Mouse (Mus musculus) naive thymus-derived CD4-positive, alpha-beta T cell, adult 2 months (primary cell): ENCODE measurements around the gene Epor.

ENCODE experiments used
- DNase-seq: peaks from one replicate; pipeline ENCODE4 v3.0.0-alpha.2; 2011; ENCODE audit warnings: low read depth

The Epor gene

GRCm38 (mm10) chr9:21963417-21963816 lies at the start of gene Epor:
Gene Epor, minus strand, starts transcription at chr9:21963506.
- DNase-seq = no peak

GRCm38 (mm10) chr9:22012731-22013130 lies 49.4 kb upstream of the Epor start:
- DNase-seq = no peak

DNA sequence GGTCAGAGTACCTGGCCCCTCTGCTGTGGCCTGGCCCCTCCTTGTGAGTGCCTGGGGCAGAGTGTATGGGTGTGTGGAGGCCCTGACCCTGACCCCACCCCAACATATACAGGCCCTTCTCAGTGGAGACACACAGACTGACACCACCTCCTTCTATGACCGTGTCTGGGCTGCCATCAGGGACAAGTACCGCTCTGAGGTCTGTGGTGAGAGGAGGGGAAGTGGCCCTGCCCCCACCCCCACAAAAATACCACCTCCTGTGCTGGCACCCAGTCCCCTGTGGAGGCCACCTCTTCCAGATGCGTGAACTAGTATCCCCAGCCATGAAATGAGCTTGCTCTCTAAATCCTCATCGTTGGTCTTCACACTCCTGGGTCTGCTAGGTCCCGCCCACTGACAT lies 47.7 kb upstream of the Epor start:
- DNase-seq = no peak

- no peak for DNase-seq
Observed at GRCm38 (mm10) chr9:22004546-22004945, 41.2 kb upstream of the Epor start.

GRCm38 (mm10) chr9:22003163-22003554 lies 39.9 kb upstream of the Epor start:
- no peak for DNase-seq

- peak; percentile 100 for DNase-seq
Observed at GRCm38 (mm10) chr9:22002194-22003162, 39.2 kb upstream of the Epor start, which contains the start of the genes Ccdc151 and Prkcsh. Gene Ccdc151, minus strand, starts transcription at chr9:22002634. Gene Prkcsh, plus strand, starts transcription at chr9:22002806.

- no peak for DNase-seq
Observed at GRCm38 (mm10) chr9:22001633-22002032, 38.3 kb upstream of the Epor start.

DNA sequence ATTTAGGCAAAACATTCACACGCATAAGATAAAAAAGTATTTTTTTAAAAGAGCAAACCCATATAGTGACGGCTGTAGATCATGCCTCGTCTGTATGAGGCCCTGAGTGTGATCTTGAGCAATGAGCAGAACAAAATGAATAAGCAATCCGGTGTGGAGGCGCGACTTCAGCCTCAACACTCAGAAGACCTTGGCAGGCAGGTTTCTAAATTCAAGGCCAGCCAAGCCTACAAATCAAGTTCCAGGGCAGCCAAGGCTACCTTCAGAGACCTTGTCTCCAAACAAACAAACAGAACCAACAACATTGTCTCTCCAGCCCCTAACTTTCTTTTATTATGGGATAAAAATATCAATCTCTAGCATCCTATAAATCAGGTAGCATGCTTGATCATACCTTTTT lies 37.0 kb upstream of the Epor start:
- no peak for DNase-seq

- no peak for DNase-seq
Observed at GRCm38 (mm10) chr9:21996178-21996867, 33.0 kb upstream of the Epor start.

GRCm38 (mm10) chr9:21992227-21992626 lies 28.9 kb upstream of the Epor start:
- no peak for DNase-seq

DNA sequence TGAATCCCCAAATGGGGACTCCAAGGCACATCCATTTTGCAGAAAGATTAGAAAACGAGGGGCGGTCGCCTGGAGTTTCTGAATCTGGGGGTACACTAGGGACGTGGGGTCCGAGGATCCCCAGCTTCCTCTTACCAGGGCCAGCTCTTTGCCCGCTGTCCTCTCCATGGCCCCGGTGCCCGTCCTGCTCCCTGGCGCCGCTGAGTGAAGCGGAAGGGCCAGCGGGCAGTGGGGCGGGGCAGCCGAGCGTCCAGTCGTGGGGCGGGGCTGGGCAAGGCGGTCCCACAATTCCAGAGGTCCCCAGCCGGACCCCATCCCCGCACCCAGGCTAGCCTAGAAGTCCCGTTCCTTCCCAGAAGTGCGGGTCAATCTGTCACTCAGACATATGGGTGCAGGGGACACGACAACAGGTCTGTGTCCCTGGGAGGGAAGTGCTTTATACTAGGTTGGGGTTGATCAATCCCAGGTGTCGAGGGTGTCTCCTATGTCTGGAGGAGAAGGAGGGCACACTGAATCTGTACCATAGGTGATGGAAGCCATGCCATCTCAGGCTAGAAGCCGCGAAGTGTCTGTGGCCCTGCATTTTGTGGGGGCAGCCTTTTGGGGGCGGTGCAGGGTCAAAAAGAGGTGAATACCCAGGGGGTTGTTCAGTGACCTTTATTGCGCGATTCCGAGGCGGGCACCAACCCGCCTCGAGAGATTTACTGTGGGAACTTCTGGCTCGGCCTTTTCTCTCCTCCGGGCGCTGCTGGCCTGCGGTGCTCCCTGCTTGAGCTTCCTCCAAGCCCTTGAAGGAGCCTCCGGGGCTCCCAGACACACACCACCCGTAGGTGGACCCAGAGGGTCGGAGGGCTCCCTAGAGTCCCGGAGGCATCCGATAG lies 26.2 kb upstream of the Epor start, which contains the start of gene Rgl3:
Rgl3 (minus strand) TSS at position 217 of the 881 bp plus-strand sequence.
- no peak for DNase-seq

DNA sequence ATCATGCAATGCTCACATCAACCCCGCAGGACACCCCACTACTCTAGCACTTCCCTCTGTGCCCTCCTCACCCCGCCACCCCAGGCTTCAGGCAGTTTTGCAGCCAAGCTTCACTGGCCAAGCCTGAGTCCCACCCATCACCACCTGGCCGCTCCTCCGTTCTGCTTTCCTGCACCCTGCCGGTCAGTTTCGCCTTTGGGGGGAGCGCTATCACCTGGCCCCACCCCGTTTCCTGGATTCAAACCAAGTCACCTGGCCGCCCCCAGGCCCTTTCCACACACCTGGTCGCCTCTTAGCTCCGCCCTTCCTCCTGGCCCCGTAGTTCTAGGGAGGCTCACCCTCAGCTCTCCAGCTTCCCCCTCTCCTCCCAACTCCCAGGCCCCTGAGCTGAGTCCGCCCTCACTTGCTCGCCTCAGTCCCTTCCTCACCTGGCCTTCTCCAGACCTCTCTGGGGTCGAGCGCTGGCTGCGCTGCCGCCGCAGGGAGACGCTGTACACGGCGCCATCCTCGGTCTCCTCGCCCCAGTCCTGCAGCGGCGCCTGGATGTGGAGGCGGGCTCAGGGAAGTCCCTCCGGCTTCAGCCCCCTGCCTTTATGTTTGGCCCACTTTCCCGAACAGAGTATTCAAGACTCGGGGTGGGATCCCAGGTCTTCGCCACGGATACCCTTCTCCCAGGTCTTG lies 25.3 kb upstream of the Epor start:
- DNase-seq = no peak

DNA sequence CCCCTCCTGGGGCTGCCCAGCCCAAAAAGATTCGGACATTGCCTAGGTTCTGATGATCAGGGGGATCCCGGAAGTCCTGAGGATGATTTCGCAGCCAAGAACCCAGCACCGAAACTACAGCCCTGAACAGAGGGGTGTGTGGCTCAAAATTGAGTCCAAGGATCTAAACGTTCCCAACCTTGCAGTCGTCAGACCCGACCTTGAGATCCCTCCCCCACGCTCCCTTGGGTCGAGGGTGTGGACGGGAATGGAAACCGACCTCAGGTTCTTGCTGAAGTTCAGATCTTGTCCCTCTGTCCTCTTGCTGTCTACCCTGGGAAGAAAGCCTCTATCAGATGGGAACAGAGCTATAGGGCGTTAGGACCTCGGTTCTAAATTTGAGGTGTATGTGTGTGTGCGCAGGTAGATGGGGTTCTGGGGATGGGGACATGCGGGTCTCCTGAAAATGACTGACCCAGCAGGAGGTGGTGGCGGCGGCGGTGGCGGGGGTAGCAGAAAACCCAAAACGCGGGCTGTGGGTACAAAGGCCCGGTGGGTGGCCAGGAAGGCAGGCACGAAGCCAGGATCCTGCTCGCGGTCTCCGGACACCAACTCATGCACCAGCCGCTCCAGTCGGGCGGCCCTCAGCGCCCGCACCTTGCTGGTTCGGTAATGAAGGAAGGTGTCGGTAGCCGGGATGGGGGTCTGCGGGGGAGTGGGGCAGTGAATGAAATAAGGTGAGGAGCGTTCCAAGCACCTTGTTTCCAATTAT lies 24.5 kb upstream of the Epor start:
- DNase-seq = no peak

DNA sequence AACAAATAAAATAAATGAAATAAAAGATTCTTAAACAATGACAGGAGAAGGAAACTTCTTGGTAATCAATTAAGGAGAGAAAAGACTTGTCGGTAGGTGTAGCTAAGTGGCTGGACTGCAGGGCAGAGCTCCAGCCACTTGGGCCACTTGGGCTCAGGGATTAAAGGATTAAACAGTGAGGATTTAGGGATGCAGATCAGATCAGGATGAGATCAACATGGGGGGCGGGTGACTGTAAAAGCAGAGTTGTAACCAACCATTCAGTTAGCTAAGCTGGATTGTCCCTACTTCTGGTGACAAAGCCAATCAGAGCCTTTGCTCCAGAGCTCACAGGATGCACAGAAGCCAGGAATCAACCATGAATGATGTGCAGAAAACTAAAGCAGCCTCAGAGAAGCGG lies 20.6 kb upstream of the Epor start:
- DNase-seq = no peak

DNA sequence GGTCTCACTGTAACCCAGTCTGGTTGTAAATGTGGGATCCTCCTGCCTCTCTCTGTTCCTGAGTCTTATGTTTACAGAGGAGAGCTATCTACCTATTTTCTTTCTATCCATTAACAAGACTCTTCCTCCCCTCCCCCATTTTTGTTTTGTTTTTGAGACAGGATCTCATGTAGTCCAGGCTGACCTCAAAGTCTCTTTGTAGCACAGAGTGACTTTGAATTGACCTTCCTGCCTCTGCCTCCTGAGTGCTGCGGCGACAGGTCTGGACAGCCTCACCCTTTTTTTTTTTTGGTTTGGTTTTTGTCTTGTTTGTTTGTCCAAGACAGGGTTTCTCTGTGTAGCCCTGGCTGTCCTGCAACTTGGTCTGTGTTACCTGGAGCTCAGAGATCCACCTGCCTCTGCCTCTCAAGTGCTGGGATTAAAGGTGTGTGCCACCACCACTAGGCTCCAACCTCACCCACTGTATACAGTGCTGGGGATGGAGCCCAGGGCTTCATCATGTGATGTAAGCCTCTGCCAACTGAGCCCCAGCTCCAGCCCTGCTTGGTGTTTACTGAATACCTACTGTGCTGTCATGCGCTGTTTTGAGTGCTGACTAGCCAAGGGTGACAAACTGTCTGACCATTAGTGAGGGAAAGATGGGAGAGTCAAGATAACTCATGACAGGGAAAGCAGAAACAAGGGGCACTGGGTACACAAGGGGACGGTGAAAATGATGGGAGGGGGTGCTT lies 15.3 kb upstream of the Epor start:
- DNase-seq = no peak

- peak; percentile 75 for DNase-seq
Observed at GRCm38 (mm10) chr9:21977972-21978371, 14.7 kb upstream of the Epor start.

GRCm38 (mm10) chr9:21977331-21977730 lies 14.0 kb upstream of the Epor start:
- no peak for DNase-seq

- DNase-seq = no peak
Observed at GRCm38 (mm10) chr9:21976626-21977175, 13.4 kb upstream of the Epor start.

DNA sequence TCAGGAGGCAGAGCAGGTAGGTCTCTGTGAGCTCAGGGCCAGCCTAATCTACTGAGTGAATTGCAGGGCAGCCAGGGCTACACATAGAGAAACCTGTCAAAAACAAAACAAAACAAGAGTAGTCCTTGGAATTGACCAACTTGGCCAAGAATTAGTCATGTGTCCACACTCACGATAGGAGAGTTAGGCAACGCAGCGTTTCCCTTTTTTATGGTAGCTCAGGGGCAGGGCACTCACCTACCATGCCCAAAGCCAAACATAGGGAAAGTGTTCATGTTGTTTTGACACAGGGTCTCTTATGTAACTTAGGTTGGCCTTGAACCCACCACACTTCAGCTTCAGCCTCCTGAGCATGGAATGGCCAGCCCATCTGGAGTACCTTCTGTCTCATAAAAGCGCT lies 6.0 kb upstream of the Epor start:
- no peak for DNase-seq

GRCm38 (mm10) chr9:21968883-21969282 lies 5.6 kb upstream of the Epor start:
- no peak for DNase-seq
